Mouse (Mus musculus): ENCODE results near the gene P2rx1.

DNA sequence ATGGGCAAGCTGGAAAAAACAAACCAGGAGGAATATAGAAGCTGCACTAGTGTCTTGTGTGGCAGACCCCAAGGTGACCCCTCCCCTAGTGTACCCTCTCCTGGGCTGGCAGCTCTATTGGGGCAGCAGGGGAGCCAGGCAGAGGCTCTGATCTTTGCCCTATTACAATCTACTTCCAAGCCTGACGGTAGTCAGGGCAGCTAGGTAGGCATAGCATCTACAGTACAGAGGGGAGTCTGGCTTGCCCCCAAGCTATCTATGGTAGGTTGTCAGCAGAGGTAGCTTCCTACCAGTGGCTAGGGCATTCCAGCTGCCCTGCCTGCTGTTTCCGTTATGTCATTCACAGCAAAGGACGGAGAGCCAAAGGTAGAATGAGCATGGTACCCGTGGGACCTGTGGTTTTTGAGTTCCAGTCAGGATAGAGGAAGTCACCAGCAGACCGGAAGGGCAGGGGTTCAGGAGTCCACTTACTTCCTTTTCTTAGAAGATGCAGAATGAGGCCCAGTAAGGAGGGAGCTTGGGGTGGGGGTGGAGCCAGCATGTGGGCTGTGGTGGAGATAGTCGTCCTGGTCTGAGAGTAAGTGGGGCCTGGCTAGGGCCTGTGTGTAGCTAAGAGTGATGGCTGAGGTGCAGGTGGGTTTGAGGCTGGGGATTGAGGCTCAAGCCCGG is 25.5 kb downstream of the P2rx1 start:
- TF ChIP-seq CTCF (IDR thresholded peaks at IDR 0.05; ENCODE audit: insufficient read depth, low read depth, low read length) (no peak), POLR2A (IDR thresholded peaks at IDR 0.05; ENCODE audit: insufficient read depth, low read depth, low read length) (no peak)
